Mouse (Mus musculus) brain, adult 2 months (tissue): ENCODE measurements around the gene Slirp.

Experiments used
- DNase-seq: peaks from one replicate; pipeline ENCODE4 v3.0.0; 2011; ENCODE audit warnings: low read depth, low spot score

The Slirp gene

DNA sequence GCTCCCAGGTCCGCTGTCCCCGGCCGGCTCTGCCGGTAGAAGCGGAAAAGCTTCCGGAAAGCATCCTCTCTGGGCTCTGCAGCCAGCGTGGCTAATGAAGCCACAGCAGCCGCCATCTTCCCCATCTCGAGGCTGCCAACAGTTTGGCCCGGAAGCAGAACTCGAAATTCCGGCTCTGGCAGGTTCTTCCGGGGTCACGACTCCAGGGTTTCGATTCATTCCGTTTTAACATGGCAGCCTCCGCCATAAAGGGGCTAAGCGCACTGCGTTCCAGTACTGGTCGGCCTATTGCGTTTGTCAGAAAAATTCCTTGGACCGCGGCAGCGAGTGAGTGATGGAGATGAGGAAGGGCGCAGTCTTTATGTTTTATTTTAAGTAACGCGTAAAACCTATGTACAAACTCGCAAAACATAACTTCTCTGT lies at the start of gene Slirp, which contains the start of gene Alkbh1:
Gene Slirp (plus strand): TSS at position 197 of the 423 bp plus-strand sequence.
Gene Alkbh1 (minus strand): TSS at position 318 of the 423 bp plus-strand sequence.
- DNase-seq: peak; percentile 97

DNA sequence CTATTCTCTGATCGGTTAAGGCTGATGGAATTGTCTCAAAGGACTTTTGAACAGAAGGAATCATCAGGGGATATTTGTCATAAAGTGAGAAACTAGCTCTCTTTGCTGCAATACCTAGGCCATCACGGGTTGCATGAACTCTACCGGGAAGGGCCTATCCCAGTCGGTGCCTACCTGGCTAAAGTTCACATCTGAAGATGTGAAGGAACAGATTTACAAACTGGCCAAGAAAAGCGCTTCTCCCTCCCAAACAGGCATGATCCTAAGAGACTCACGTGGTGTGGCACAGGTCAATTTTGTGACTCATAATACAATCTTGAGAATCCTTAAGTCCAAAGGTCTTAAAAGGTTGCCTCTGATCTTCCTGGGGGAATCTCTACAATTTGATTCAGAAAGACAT lies 49.4 kb upstream of the Slirp start:
- DNase-seq: no peak

DNA sequence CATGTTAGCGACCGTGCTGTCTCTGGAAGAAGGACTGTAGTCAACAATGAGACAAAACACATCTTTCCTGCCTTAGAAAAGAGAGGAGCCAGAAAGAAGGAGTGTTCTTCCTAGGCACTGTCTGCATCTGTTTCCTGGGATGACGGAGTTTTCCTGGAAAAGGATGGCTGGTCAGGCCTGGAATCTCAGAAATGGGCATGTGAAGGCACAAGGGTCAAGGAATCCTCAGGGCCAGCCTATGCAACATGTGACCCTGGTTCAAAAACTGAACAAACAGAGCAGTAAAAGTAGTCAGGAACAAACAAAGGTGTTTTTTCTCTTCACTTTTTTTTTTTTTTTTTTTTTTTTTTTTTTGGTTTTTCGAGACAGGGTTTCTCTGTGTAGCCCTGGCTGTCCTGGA lies 46.6 kb upstream of the Slirp start:
- no peak for DNase-seq

DNA sequence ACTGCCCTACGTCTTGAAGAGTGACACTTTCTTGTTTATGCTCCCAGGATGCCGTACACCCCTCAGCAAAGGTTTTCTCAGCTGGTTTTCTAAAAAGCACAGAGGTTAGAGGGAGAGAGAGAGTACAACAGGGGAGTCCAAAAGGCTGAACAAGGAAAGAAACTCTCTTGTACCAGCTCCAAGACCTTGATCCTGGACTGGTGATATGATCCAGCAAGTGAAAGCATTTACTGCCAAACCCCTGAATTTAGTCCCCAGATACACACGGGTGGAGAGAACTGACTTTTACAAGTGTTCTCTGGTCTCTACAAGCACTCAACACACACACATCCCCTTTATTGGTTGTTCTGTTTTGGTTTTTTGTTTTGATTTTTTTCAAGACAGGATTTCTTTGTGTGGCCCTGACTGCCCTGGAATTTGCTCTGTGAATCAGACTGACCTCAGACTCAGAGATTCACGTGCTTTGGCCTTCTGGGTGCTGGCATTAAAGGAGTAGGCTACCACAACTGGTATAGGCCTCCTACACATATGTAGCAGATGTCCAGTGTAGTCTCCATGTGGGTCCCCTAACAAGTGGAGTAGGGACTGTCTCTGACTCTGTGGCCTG lies 45.8 kb upstream of the Slirp start:
- DNase-seq: no peak

DNA sequence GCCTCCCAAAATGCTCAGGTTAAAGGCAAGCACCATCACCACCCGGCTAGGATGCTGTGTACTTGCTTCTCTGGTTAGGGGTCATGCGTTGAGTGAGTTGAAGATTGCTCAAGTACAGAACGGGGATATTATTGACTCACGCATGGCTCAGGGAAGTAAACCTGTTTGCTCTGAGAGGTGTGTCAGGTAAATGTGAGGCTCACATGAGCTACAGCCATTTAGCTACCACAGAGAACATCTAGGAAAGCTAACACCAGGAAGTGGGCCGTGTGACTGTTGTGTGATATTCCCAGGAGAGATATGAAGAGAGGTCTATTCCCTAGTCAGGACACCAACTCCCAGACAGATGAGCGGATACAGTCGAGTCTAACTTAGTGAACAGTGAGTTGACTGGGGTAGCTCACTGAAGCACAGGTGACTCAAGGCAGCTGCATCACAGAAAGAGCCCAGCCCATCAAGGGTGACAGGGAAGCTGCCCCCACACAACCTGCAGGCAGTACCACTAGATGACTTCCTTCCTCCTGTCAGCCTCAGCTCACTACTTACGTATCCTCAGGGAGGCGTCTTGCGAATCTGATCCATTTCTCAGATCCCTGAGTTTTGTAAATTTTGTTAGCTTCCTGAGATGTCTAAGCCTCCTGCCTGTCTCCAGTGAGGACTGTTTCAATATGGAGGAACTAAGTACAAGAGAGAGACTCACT lies 44.4 kb upstream of the Slirp start:
- no peak for DNase-seq

DNA sequence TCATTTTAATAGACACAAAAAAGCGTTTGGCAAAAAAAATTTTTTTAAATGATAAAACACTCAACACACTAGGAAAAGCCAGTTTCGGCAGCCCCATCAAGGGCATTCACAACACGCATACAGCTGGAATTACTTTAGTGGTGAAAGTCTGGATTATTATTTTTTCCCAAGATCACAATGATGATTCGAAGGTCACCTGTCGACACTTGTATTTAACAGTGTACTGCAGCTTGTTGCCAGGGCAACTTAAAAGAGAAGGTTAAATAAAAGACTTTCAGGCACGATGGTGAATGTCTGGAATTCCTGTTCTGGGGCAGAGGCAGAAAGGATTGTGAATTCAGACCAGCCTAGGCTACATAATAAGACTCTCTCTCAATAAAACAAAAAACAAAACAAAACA lies 41.8 kb upstream of the Slirp start:
- DNase-seq: no peak

DNA sequence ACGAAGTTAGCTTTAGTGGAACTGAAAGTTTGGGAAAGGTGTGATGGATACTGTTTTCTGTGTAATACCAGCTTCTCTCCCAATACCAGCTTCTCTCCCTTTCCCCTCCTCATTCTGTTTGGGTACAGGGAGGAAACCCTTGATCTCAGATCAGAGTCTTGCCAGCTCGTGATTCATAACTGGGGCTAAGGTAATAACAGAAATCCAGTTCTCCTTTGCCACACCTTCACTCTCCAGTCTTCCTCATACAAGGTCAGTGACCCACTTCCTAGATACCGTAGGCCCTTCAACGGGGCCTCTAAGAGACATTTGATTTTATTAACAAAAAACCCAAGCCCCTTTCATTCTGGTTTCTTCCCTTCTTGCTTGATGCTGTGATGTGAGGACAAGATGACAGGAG lies 38.5 kb upstream of the Slirp start:
- no peak for DNase-seq

DNA sequence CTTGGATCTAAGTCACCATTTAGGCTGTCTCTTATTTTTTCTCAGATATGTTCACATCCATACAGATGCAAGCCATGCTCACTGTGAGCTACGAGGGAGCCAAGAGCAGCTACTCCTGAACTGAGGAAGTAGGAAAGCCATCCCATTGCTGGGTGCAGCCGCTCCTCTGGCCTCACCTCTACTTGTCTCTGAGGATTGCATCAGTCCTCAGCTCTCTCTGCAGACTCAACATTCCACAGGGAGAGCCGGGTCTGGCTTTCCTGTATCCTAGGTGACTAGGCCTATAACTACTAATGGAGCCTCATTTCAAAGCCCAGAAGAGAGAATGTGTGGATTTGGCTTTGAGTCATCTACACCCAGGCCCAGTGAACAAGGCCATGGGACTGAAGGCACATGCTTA lies 38.0 kb upstream of the Slirp start:
- DNase-seq: no peak

DNA sequence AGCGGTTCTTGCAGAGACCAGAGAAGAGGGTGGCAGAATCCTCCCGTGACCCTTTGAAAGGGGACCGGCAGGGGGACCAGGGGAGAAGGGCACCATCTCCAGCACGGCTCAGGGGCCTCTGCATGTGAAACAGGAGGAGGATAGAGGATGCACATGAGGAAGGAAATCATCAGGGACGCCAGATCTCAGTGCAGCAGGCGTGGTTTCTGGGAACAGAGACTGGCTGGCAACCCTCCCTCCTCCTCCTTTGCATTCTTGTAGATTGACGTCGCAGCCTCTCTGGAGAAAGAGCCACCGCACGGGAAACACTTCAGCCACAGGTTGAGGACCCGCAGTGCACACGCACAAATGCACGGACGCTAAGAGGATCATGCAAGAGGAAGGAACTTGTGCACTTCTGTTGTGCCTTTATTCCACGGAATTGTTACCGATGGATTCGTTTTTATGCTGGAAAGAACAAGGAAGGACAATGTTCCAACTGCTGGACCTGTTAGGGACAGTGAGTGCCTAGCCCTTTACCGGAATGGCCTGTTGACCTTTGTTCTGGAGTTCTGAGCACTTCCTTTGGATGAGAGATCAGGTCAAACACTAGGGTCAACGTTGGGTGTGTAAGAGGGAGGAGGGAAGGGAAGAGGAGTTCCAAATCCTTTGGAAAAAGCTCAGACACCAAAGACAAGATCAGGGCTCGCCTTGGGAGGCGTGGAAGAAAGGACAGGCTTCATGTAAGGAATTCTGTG lies 35.7 kb upstream of the Slirp start:
- peak; percentile 30 for DNase-seq

DNA sequence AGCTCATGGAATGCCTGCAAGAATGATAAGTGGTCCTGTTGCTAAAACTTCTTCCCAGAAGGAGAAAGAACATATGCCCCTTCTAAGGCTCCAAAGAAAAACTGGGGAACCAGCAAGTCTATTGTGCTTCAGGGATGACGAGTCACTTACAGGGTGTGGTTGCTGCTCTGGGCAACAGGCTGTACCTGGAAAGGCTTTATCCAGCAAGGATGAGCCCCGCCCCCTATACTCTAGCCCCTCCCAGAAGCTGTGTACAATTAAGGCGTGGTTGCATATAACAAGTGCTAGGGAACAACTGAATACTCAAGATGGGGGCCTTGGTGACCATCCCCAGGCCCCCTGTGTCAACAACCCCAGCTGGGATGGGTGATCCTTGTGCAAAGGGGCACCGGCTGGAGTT lies 34.6 kb upstream of the Slirp start:
- DNase-seq: no peak

DNA sequence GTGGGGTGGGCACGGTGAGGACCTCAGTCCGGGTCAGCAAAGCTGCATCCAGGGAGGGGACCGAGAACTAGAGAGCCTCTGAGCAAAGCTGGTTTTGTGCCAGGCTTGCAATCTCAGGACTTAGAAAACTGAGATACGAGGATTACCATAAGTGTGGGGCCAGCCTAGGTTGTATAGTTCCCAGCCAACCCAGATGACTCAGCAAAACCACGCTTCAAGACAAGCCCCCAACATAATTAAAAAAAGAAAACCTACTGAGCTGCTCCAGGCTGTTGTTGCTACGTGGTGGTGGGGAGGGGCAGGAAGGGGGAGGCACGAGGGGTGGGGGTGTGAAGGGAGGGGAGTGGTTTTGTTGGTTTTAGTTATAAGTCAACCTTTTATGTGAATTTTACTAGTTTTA lies 32.7 kb upstream of the Slirp start:
- DNase-seq: no peak

DNA sequence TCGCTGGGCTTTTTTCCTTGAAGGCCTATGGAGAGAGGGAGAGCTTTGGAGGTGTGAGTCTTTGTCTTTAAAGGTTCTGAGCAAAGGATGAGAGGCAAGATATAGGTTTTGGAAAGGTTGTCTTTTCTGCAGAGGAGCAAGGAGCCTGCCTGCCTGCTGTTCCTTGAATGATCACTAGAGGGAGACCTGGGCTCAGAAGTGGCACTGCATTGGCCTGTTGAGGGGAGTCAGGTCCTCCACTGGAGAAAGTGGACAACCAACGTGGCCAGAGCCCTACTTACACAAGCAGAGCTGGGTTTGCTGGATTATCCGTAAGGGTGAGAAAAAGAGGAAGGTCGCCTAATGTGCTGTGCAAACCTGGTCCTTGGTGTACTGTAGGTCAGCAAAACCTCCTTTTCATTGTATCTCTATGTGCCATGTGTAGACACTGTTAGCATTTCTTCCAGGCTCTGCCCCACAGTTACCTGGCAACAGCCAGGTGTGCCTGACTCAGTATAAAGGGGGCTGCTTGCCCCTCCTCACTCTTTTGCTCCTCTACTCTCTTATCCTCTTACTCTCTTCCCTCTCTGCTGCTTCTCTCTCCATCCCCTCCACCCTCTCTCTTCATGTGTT lies 30.4 kb upstream of the Slirp start:
- peak; percentile 77 for DNase-seq

DNA sequence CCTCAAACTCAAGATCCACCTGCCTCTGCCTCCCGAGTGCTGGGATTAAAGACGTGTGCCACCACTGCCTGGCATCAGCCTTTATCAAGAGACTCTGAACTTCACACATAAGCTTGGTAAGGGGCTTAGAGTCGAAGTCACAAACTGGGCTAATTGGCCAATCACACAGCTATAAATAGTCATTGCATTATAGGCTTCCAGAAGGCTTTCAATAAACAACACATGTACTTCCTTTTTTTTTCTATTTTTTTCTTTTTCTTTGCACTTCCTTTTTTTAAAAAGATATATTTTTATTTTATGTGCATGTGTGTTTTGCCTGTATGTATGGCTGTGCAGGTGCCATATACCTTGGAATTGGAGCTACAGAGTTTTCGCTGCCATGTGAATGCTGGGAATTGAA lies 28.3 kb upstream of the Slirp start:
- no peak for DNase-seq

DNA sequence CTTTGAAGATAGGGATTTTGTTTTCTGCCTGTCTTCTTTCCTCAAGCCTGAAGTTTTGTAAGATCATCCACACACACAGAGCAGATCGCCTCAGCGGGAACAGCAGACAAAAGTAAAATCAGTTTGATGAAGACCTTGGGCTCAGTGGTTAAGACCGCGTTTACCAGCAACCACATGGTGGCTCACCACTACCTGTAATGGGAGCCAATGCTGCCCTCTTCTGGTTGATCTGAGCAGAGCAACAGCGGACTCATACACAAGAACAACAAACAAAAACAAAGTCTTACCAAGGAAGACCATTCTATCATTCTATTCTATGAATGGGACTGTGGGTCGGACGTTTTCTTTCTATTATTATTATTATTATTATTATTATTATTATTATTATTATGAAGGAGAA lies 27.0 kb upstream of the Slirp start:
- DNase-seq: peak; percentile 80

DNA sequence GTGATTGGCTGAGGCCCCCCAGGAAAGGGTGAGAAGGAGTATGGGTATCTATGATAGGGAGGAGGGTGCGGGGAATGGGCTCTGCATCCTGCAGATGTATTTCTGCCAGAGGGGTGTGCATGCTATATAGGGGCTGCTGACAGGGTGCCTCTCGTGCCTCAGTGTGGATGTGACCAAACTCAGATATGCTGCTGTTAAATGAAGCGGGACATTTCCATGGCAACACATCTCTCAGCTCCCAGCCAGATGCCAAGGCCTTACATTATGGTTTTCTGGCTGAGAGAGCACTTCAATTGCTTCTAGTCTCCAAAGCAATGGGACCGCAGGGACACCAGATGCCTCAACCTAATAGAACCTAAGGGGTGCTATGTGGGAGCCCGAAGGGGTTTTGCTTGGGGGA lies 24.8 kb upstream of the Slirp start:
- peak; percentile 72 for DNase-seq

DNA sequence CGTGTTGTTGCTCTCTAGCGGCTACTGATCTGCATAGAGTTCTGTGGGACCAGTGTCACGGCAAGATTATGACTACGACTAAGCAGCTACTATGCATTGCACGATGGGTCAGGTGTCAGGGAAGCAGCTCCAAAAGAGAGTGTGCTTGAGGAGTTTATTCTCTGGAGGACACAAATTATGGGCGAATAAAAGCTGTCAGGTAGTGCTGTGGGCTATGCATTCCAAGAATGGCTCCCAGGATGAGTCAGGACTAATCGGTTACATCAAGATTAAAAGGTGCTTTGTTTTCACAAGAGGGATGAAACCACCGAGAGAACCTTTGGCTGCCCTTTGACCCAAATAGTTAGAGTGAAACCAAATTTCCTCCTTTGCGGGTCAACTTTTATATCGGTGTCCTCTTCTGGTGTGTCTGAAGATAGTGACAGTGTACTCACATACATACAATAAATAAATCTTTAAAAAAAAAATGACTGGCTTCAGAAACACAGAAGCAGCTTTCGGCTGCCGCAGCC lies 23.7 kb upstream of the Slirp start:
- DNase-seq: no peak

DNA sequence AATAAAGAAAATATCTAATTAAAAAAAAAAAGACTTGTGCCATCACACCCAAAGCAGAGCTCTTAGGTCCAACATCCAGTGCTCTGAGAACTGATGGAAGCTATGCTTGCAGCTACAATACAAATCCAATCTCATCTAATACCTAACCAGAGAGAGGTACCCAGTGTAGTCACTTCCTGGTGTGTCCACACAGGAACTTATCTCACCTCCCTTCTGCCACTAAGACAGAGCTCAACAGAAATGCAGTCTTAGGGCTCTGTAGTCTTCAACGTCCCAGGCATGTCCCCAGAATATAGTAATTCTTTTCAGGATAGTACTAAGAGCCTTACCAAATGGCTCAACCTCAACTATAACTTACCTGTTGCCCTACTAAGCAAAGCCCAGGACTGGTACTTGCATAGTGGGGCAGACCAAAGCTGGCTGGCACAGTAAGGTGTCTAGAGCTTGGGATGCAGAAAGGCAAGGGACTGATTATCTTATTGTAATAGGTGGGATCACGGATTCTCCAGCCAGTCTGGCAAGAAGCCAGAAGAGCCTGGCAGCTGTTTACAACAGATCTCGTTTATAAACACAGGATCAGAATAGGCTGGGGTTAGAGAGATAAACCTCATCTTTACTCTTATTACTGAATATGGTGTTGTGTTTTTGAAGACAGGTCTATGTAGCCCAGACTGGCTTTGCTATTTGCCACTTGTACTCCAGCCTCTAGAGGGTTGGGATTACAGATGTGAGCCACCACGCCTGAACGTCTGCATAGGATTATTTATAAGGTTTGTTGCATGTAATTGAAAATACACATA lies 21.8 kb upstream of the Slirp start:
- DNase-seq: no peak

DNA sequence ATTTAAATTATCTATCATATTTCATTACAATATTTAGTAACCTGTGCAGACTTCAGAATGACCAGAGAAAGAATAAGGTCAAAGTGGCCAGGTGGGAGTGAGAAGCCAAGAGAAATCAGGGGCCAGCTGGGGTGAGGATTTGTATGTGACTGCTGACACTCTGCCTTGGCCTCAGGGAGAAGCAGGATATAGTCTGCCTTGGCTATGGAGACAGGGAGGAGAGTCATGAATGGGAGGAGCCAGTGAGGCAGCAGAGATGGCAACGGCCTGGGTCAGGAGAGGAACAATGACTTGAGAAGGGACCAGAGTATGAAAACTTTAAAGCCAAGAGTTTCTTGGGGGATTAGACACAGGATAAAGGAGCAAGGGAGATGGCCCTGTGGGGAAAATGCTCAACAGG lies 20.0 kb upstream of the Slirp start:
- DNase-seq: no peak

DNA sequence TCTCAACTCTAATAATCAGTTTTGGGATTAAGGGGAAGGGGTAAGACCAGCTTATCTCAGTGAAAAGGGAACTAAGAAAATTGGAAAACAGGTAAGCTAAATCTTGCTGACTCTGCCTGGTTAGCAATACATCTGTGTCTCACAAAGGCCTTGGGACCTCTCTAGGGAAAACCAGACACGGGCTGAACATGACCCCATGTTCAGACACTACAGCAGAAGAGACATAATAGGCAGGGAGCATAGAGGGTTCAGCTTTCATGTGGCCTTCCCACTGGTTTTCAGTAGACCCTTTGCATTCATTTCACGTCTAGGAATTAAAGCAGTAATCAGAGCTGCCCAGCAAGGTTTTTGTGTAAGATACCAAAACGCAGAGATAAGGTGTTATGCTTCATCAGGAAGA lies 19.2 kb upstream of the Slirp start:
- no peak for DNase-seq

DNA sequence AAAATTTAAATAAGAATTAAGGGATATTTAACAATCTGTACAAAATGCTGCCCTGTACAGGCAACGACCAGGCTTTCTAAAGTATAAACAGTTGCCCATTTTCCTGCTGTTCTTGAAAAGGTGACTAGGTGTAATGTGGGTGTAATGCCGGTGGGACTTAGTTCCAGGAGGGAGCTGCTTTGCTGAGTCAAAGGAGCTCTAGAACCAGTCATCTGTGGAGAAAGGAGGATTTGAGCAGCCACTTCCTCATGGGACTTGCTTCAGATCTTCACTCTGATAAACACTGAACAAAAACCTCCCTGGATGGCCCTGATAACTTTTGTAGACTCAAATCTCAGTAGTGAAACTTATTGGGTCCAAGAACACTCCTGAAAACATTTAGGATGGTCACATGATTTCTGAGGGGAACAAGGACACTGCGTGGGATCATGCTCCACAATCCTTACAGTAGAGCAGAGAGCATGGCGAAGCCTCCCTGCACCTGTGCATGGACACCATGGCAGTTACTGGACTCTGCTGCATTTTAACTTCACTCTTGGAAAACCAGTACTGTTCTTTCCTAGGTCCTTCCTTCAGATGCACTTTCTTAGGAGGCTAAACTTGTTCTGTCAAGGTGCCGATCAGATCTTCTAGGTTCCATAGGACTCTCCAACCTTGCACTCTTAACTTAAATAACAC lies 17.2 kb upstream of the Slirp start:
- no peak for DNase-seq

DNA sequence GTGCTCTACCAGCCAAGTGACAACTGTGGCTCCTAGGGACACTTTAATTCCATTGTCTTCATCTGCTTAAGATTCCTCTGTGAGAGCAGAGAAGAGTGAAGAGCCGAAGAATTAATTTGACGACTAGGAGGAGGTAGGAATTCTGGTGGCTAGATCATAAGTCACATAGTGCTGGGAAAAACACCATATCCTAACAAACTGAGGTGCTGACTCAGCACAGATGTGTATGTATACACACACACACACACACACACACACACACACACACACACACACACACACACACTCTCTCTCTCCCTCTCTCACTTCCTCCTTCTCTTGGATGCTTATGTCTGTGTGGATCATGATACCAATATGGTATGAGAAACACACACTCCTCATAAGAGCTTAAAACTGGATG lies 15.4 kb upstream of the Slirp start:
- DNase-seq: no peak
